Mouse (Mus musculus): ENCODE measurements at regions not wholly inside any gene's neighbourhood (a gene's known extent, or its start where the extent isn't known, plus 50 kb on each side); places are given as distances from the start of the nearest gene placed in this dataset.

DNA sequence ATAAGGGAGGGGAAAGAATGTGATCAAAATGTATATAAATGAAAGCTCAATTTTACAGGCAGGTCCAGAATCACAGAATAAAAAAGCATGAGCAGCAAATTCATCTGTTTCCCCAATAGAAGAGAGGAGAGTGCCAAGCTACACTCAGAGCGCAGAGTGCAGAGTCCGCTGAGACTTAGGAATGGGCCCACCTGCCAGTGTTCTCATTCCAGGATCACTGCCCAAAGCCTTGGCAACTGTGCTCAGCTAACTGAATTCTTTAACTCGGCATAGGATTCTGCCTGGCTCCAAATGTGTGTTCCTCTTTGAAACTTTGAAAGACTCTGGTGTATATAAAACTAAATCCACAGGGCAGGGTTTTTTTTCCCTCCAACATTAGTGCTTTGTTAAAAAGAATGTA lies 84.4 kb upstream of the Akirin2 start:
- Histone ChIP-seq H3K36me3 (ENCODE audit: control insufficient read depth, insufficient read depth, low read length, poor library complexity, severe bottlenecking) (no peaks in the 10 kb centered on the region), H3K9ac (ENCODE audit: low read depth, poor library complexity, severe bottlenecking) (no peak overlapping the region), H3K27me3 (ENCODE audit: control insufficient read depth, insufficient read depth, low read length, poor library complexity, severe bottlenecking) (no peaks in the 10 kb centered on the region), H3K27ac (ENCODE audit: insufficient read depth, low read length) (no peak overlapping the region), H3K4me1 (ENCODE audit: control insufficient read depth, insufficient read depth, low read length) (no peaks in the 10 kb centered on the region), H3K9me3 (replicated peaks; ENCODE audit: control insufficient read depth, insufficient read depth, low read length, poor library complexity, severe bottlenecking) (no peaks in the 10 kb centered on the region), H3K4me3 (ENCODE audit: low read depth, low read length) (no peak overlapping the region)
- TF ChIP-seq CTCF (IDR thresholded peaks at IDR 0.05; ENCODE audit: low read depth, low read length) (no peak), EP300 (IDR thresholded peaks at IDR 0.05; ENCODE audit: insufficient read depth, low read depth, low read length) (no peak), POLR2A (IDR thresholded peaks at IDR 0.05; ENCODE audit: insufficient read depth, low read length) (no peak)

- Histone ChIP-seq H3K27ac (ENCODE audit: insufficient read depth, low read length) (no peak overlapping the region), H3K27me3 (ENCODE audit: control insufficient read depth, insufficient read depth, low read length, poor library complexity, severe bottlenecking) (no peaks in the 10 kb centered on the region), H3K4me3 (ENCODE audit: low read depth, low read length) (no peak overlapping the region), H3K9me3 (replicated peaks; ENCODE audit: control insufficient read depth, insufficient read depth, low read length, poor library complexity, severe bottlenecking) (no peaks in the 10 kb centered on the region), H3K36me3 (ENCODE audit: control insufficient read depth, insufficient read depth, low read length, poor library complexity, severe bottlenecking) (no peaks in the 10 kb centered on the region), H3K9ac (ENCODE audit: low read depth, poor library complexity, severe bottlenecking) (no peak overlapping the region), H3K4me1 (ENCODE audit: control insufficient read depth, insufficient read depth, low read length) (no peaks in the 10 kb centered on the region)
- no peak for TF ChIP-seq CTCF (IDR thresholded peaks at IDR 0.05; ENCODE audit: low read depth, low read length)
- no peak for TF ChIP-seq POLR2A (IDR thresholded peaks at IDR 0.05; ENCODE audit: insufficient read depth, low read length)
- no peak for TF ChIP-seq EP300 (IDR thresholded peaks at IDR 0.05; ENCODE audit: insufficient read depth, low read depth, low read length)
Observed at GRCm38 (mm10) chr4:34468096-34468495, 82.6 kb upstream of the Akirin2 start.

DNA sequence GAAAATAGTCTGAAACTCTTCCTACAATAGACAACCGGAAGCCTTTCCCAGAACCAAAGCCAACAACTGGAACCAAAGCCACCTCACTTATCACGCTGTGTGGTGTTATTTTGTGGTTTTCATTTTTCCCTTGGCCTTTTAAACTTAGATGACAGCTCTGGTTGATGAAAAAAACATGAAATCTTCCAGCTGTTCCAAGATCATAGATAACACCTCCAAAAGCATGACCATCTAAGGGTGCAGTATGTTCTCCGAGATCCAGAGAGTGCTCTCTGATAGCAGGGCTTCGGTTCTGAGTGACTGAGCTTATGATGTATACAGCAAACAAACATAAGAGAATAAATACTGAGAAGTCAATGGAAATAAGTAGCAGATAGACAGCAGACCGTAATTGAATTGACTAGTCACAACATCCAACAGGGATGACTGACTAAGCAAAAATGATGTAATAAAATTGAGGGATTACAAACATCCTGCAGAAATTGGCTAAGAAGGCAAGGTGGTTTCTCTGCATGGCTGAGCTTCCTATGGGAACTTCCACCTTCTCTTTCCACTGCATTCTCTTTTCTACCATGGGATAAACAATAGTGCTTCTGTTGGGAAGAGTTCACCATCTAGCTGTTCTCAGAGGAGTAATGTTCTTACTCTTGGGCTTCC lies 74.8 kb upstream of the Akirin2 start:
- H3K27me3 ChIP-seq (ENCODE audit: control insufficient read depth, insufficient read depth, low read length, poor library complexity, severe bottlenecking): no peaks in the 10 kb centered on the region
- H3K36me3 ChIP-seq (ENCODE audit: control insufficient read depth, insufficient read depth, low read length, poor library complexity, severe bottlenecking): no peaks in the 10 kb centered on the region
- TF ChIP-seq CTCF (IDR thresholded peaks at IDR 0.05; ENCODE audit: low read depth, low read length) (no peak), EP300 (IDR thresholded peaks at IDR 0.05; ENCODE audit: insufficient read depth, low read depth, low read length) (no peak), POLR2A (IDR thresholded peaks at IDR 0.05; ENCODE audit: insufficient read depth, low read length) (no peak)
- H3K9me3 ChIP-seq (replicated peaks; ENCODE audit: control insufficient read depth, insufficient read depth, low read length, poor library complexity, severe bottlenecking): no peaks in the 10 kb centered on the region
- no peak overlapping the region for H3K9ac ChIP-seq (ENCODE audit: low read depth, poor library complexity, severe bottlenecking)
- no peak overlapping the region for H3K4me3 ChIP-seq (ENCODE audit: low read depth, low read length)
- no peaks in the 10 kb centered on the region for H3K4me1 ChIP-seq (ENCODE audit: control insufficient read depth, insufficient read depth, low read length)
- no peak overlapping the region for H3K27ac ChIP-seq (ENCODE audit: insufficient read depth, low read length)

- no peak overlapping the region for H3K9ac ChIP-seq (ENCODE audit: low read depth, poor library complexity, severe bottlenecking)
- H3K27me3 ChIP-seq (ENCODE audit: control insufficient read depth, insufficient read depth, low read length, poor library complexity, severe bottlenecking): no peaks in the 10 kb centered on the region
- peaks cover 2% of the 10 kb centered on the region; the same call in 1 of the 2 replicates for H3K9me3 ChIP-seq (replicated peaks; ENCODE audit: control insufficient read depth, insufficient read depth, low read length, poor library complexity, severe bottlenecking)
- no peaks in the 10 kb centered on the region for H3K4me1 ChIP-seq (ENCODE audit: control insufficient read depth, insufficient read depth, low read length)
- H3K4me3 ChIP-seq (ENCODE audit: low read depth, low read length): no peak overlapping the region
- H3K36me3 ChIP-seq (ENCODE audit: control insufficient read depth, insufficient read depth, low read length, poor library complexity, severe bottlenecking): no peaks in the 10 kb centered on the region
- TF ChIP-seq POLR2A (IDR thresholded peaks at IDR 0.05; ENCODE audit: insufficient read depth, low read length) (no peak), CTCF (IDR thresholded peaks at IDR 0.05; ENCODE audit: low read depth, low read length) (no peak), EP300 (IDR thresholded peaks at IDR 0.05; ENCODE audit: insufficient read depth, low read depth, low read length) (no peak)
- no peak overlapping the region for H3K27ac ChIP-seq (ENCODE audit: insufficient read depth, low read length)
Observed at GRCm38 (mm10) chr4:34484273-34484672, 66.5 kb upstream of the Akirin2 start.

DNA sequence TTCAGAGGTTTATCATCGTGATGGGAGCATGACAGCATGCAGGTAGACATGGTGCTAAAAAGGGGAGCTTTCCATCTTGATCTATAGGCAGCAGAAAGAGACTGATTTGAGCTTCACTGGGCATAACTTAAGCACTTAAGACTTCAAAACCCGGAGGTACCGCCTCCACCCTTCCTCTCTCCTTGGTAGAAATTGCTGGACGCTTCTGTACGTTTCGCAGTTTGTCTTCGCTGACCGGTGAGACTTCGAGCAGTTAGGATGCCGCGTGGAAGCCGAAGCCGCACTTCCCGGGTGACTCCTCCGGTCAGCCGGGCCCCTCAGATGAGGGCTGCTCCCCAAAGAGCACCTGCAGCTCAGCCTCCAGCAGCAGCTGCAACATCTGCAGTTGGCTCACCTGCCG lies 65.2 kb upstream of the Akirin2 start:
- Histone ChIP-seq H3K9ac (ENCODE audit: low read depth, poor library complexity, severe bottlenecking) (no peak overlapping the region), H3K36me3 (ENCODE audit: control insufficient read depth, insufficient read depth, low read length, poor library complexity, severe bottlenecking) (no peaks in the 10 kb centered on the region), H3K4me3 (ENCODE audit: low read depth, low read length) (no peak overlapping the region), H3K4me1 (ENCODE audit: control insufficient read depth, insufficient read depth, low read length) (no peaks in the 10 kb centered on the region), H3K27ac (ENCODE audit: insufficient read depth, low read length) (no peak overlapping the region), H3K9me3 (replicated peaks; ENCODE audit: control insufficient read depth, insufficient read depth, low read length, poor library complexity, severe bottlenecking) (peaks cover 2% of the 10 kb centered on the region; the same call in 1 of the 2 replicates), H3K27me3 (ENCODE audit: control insufficient read depth, insufficient read depth, low read length, poor library complexity, severe bottlenecking) (no peaks in the 10 kb centered on the region)
- no peak for TF ChIP-seq CTCF (IDR thresholded peaks at IDR 0.05; ENCODE audit: low read depth, low read length)
- TF ChIP-seq POLR2A (IDR thresholded peaks at IDR 0.05; ENCODE audit: insufficient read depth, low read length): no peak
- TF ChIP-seq EP300 (IDR thresholded peaks at IDR 0.05; ENCODE audit: insufficient read depth, low read depth, low read length): no peak

- TF ChIP-seq POLR2A (IDR thresholded peaks at IDR 0.05; ENCODE audit: insufficient read depth, low read length) (no peak), EP300 (IDR thresholded peaks at IDR 0.05; ENCODE audit: insufficient read depth, low read depth, low read length) (no peak), CTCF (IDR thresholded peaks at IDR 0.05; ENCODE audit: low read depth, low read length) (no peak)
- no peaks in the 10 kb centered on the region for H3K36me3 ChIP-seq (ENCODE audit: control insufficient read depth, insufficient read depth, low read length, poor library complexity, severe bottlenecking)
- H3K27ac ChIP-seq (ENCODE audit: insufficient read depth, low read length): no peak overlapping the region
- H3K9me3 ChIP-seq (replicated peaks; ENCODE audit: control insufficient read depth, insufficient read depth, low read length, poor library complexity, severe bottlenecking): peaks cover 12% of the 10 kb centered on the region
- H3K27me3 ChIP-seq (ENCODE audit: control insufficient read depth, insufficient read depth, low read length, poor library complexity, severe bottlenecking): peaks cover 1% of the 10 kb centered on the region; the same call in 1 of the 2 replicates
- H3K4me3 ChIP-seq (ENCODE audit: low read depth, low read length): no peak overlapping the region
- H3K9ac ChIP-seq (ENCODE audit: low read depth, poor library complexity, severe bottlenecking): no peak overlapping the region
- no peaks in the 10 kb centered on the region for H3K4me1 ChIP-seq (ENCODE audit: control insufficient read depth, insufficient read depth, low read length)
Observed at GRCm38 (mm10) chr4:34494961-34495723, 55.6 kb upstream of the Akirin2 start.
